Mouse (Mus musculus) myocyte (in vitro differentiated cells): ENCODE results near the gene Dusp18.

Source experiments
- CEBPB ChIP-seq: IDR thresholded peaks from 2 replicates; pipeline ENCODE4 v1.6.1; 2011; ENCODE audit warnings: mild to moderate bottlenecking, moderate library complexity; ENCODE audit not compliant: poor library complexity, insufficient read depth, severe bottlenecking
- E2F4 ChIP-seq: IDR thresholded peaks from one replicate; pipeline ENCODE4 v1.6.1; 2011; ENCODE audit warnings: mild to moderate bottlenecking, control low read depth, moderate library complexity; ENCODE audit not compliant: insufficient read depth
- MYOD1 ChIP-seq, 3 experiments: IDR thresholded peaks; one replicate each; pipeline ENCODE4 v1.6.1; 2011; ENCODE audit warnings: control low read depth in 2 of 3, low read depth in 2 of 3, mild to moderate bottlenecking in 2 of 3, moderate library complexity in 1 of 3; ENCODE audit not compliant: insufficient read length in 2 of 3, control insufficient read depth in 1 of 3
- MYOG ChIP-seq, 3 experiments: IDR thresholded peaks; one replicate each; pipeline ENCODE4 v1.6.1; 2011; ENCODE audit warnings: control low read depth in 2 of 3, low read depth in 2 of 3, mild to moderate bottlenecking in 2 of 3; ENCODE audit not compliant: insufficient read length in 2 of 3, control insufficient read depth in 1 of 3, insufficient read depth in 1 of 3
- POLR2A ChIP-seq: IDR thresholded peaks from one replicate; pipeline ENCODE4 v1.6.1; 2011; ENCODE audit warnings: low read depth, mild to moderate bottlenecking, control low read depth, moderate library complexity; ENCODE audit not compliant: insufficient read length
- TCF12 ChIP-seq: IDR thresholded peaks from one replicate; pipeline ENCODE4 v1.6.1; 2011; ENCODE audit warnings: mild to moderate bottlenecking, control low read depth; ENCODE audit not compliant: poor library complexity, insufficient read depth, severe bottlenecking

GRCm38 (mm10) chr11:3895933-3896332, 893 bp downstream of the Dusp18 start:
- TF ChIP-seq TCF12: no peak
- TF ChIP-seq POLR2A: no peak
- TF ChIP-seq MYOG (IDR thresholded peaks at IDR 0.05; ENCODE audit: control insufficient read depth in 1 of 3, insufficient read depth in 1 of 3, insufficient read length in 2 of 3, low read depth in 2 of 3): no peak
- no peak for TF ChIP-seq CEBPB
- TF ChIP-seq MYOD1 (IDR thresholded peaks at IDR 0.05; ENCODE audit: control insufficient read depth in 1 of 3, insufficient read length in 2 of 3, low read depth in 2 of 3): no peak
- TF ChIP-seq E2F4: no peak
